Mouse (Mus musculus): ENCODE data around the gene Wdsub1. TPM values are rescaled to one million over a fixed set of nuclear protein-coding genes. Genes with fewer than 3 reads are reported as not detected.

Gene Wdsub1
- total and polyA plus RNA-seq, 3 experiments = 8.2 to 13.5 (median 12.9) TPM

- no peaks in the 10 kb centered on the region for H3K79me2 ChIP-seq (replicated peaks; ENCODE audit: control insufficient read depth, extremely low read depth, insufficient read depth, poor library complexity, severe bottlenecking)
- in situ Hi-C loops (cut with MboI; ENCODE audit: low pct_ligation_motif_present, low pct_unique_long_range_greater_than_20kb, low sequenced_read_pairs) (no loop called here), dilution Hi-C loops (cut with MboI; ENCODE audit: extremely low pct_ligation_motif_present, extremely low pct_unique_long_range_greater_than_20kb, low sequenced_read_pairs) (no loop called here)
- H3K4me3 ChIP-seq (replicated peaks in 1 of 3; ENCODE audit: low read depth in 2 of 3, low read length in 2 of 3, poor library complexity in 1 of 3) = no peak overlapping the region
- H3K36me3 ChIP-seq (replicated peaks in 1 of 2; ENCODE audit: control insufficient read depth in 1 of 2, insufficient read depth in 1 of 2, low read length in 1 of 2) = no peaks in the 10 kb centered on the region
- no peaks in the 10 kb centered on the region for H3K27me3 ChIP-seq (replicated peaks)
- no peak overlapping the region for H3K9ac ChIP-seq (ENCODE audit: insufficient read depth, low read depth)
- no peak overlapping the region for H3K27ac ChIP-seq (ENCODE audit: insufficient read depth, low read depth)
- H3K4me2 ChIP-seq (ENCODE audit: insufficient read depth, low read depth, poor library complexity, severe bottlenecking) = no peak overlapping the region
- TF ChIP-seq MAX (IDR thresholded peaks at IDR 0.05; ENCODE audit: low read length) = no peak
- no peak for TF ChIP-seq GABPA (IDR thresholded peaks at IDR 0.05; ENCODE audit: insufficient replicate concordance, low read depth, low read length)
- TF ChIP-seq ZNF384 (IDR thresholded peaks at IDR 0.05; ENCODE audit: low read depth, low read length) = no peak
- no peak for TF ChIP-seq RCOR1 (conservative IDR thresholded peaks at IDR 0.05; ENCODE audit: low read depth, low read length)
- no peak for TF ChIP-seq ZKSCAN1 (IDR thresholded peaks at IDR 0.05; ENCODE audit: borderline replicate concordance, low read depth, low read length)
- TF ChIP-seq TBP (conservative IDR thresholded peaks at IDR 0.05; ENCODE audit: low read depth, low read length) = no peak
- TF ChIP-seq UBTF (IDR thresholded peaks at IDR 0.05; ENCODE audit: low read depth, low read length) = no peak
- TF ChIP-seq NELFE (IDR thresholded peaks at IDR 0.05; ENCODE audit: low read depth, low read length) = no peak
- TF ChIP-seq E2F4 (IDR thresholded peaks at IDR 0.05; ENCODE audit: insufficient replicate concordance, low read depth, low read length) = no peak
- no peak for TF ChIP-seq CHD1 (IDR thresholded peaks at IDR 0.05; ENCODE audit: low read depth, low read length)
- no peak for TF ChIP-seq MXI1 (IDR thresholded peaks at IDR 0.05; ENCODE audit: low read depth, low read length)
- TF ChIP-seq JUN (IDR thresholded peaks at IDR 0.05; ENCODE audit: insufficient read depth, low read depth, low read length) = no peak
- TF ChIP-seq USF1 (IDR thresholded peaks at IDR 0.05; ENCODE audit: low read depth, low read length) = no peak
- TF ChIP-seq IRF4 (IDR thresholded peaks at IDR 0.05; ENCODE audit: low read depth, low read length) = no peak
- no peak for TF ChIP-seq SIN3A (IDR thresholded peaks at IDR 0.05; ENCODE audit: low read length)
- no peak for DNase-seq (ENCODE audit: extremely low read depth)
- H3K9me3 ChIP-seq (replicated peaks; ENCODE audit: low read length) = peaks cover 6% of the 10 kb centered on the region
- H3K4me1 ChIP-seq (ENCODE audit: control insufficient read depth in 1 of 2, insufficient read depth in 2 of 2) = peaks cover 0 to 13% of the 10 kb centered on the region in 2 experiments; a peak in 2 of 4 replicates
Measured at GRCm38 (mm10) chr2:59840191-59840590, 42.2 kb downstream of the Wdsub1 start.

DNA sequence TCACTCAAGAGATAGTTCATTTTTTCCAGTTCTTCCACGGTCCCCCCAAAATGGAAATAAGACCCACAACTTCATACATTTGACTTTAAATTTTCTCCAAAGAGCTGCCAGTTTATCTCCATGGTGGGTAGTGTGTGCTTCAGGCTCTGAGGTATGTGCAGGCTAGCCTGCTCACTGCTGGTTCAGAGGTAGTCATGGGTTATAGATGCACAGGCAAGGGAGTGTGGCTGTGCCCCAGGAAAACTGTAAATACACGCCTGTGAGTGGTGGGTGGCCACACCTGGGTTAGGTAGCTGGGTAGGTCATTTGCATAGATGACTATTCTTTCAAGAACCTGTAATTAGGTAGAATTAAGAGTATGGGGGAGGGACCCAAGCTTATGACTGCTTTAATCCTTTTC lies 42.6 kb downstream of the Wdsub1 start:
- H3K4me2 ChIP-seq (ENCODE audit: insufficient read depth, low read depth, poor library complexity, severe bottlenecking) = no peak overlapping the region
- H3K4me1 ChIP-seq (ENCODE audit: control insufficient read depth in 1 of 2, insufficient read depth in 2 of 2) = peaks cover 0 to 13% of the 10 kb centered on the region in 2 experiments; a peak in 2 of 4 replicates
- DNase-seq (ENCODE audit: extremely low read depth) = no peak
- no peak overlapping the region for H3K9ac ChIP-seq (ENCODE audit: insufficient read depth, low read depth)
- dilution Hi-C loops (cut with MboI; ENCODE audit: extremely low pct_ligation_motif_present, extremely low pct_unique_long_range_greater_than_20kb, low sequenced_read_pairs) (no loop called here), in situ Hi-C loops (cut with MboI; ENCODE audit: low pct_ligation_motif_present, low pct_unique_long_range_greater_than_20kb, low sequenced_read_pairs) (no loop called here)
- H3K9me3 ChIP-seq (replicated peaks; ENCODE audit: low read length) = peaks cover 6% of the 10 kb centered on the region
- no peak for TF ChIP-seq ZMIZ1 (IDR thresholded peaks at IDR 0.05; ENCODE audit: low read depth, low read length)
- TF ChIP-seq CTCF (conservative IDR thresholded peaks at IDR 0.05 in 1 of 2, IDR thresholded peaks at IDR 0.05 in 1 of 2; ENCODE audit: low read depth in 2 of 2, low read length in 2 of 2) = no peak
- TF ChIP-seq KAT2A (IDR thresholded peaks at IDR 0.05; ENCODE audit: insufficient replicate concordance, low read length) = no peak
- no peak for TF ChIP-seq JUND (conservative IDR thresholded peaks at IDR 0.05; ENCODE audit: low read depth, low read length)
- no peak for TF ChIP-seq SMC3 (IDR thresholded peaks at IDR 0.05; ENCODE audit: low read depth, low read length)
- TF ChIP-seq TCF12 (IDR thresholded peaks at IDR 0.05; ENCODE audit: low read depth, low read length) = no peak
- no peak for TF ChIP-seq IRF4 (IDR thresholded peaks at IDR 0.05; ENCODE audit: low read depth, low read length)
- TF ChIP-seq ELF1 (IDR thresholded peaks at IDR 0.05; ENCODE audit: low read depth, low read length) = no peak
- TF ChIP-seq POLR2A (IDR thresholded peaks at IDR 0.05; ENCODE audit: low read depth, low read length) = no peak
- TF ChIP-seq CHD2 (IDR thresholded peaks at IDR 0.05; ENCODE audit: low read length) = no peak
- no peak for TF ChIP-seq NELFE (IDR thresholded peaks at IDR 0.05; ENCODE audit: low read depth, low read length)
- no peak for TF ChIP-seq EP300 (IDR thresholded peaks at IDR 0.05; ENCODE audit: low read length)
- TF ChIP-seq JUN (IDR thresholded peaks at IDR 0.05; ENCODE audit: insufficient read depth, low read depth, low read length) = no peak
- TF ChIP-seq MYC (IDR thresholded peaks at IDR 0.05; ENCODE audit: low read depth, low read length) = no peak
- no peak for TF ChIP-seq BHLHE40 (IDR thresholded peaks at IDR 0.05; ENCODE audit: low read depth, low read length)
- no peak for TF ChIP-seq PAX5 (IDR thresholded peaks at IDR 0.05; ENCODE audit: low read length)
- H3K27ac ChIP-seq (ENCODE audit: insufficient read depth, low read depth) = no peak overlapping the region
- H3K79me2 ChIP-seq (replicated peaks; ENCODE audit: control insufficient read depth, extremely low read depth, insufficient read depth, poor library complexity, severe bottlenecking) = no peaks in the 10 kb centered on the region
- H3K4me3 ChIP-seq (replicated peaks in 1 of 3; ENCODE audit: low read depth in 2 of 3, low read length in 2 of 3, poor library complexity in 1 of 3) = no peak overlapping the region
- no peaks in the 10 kb centered on the region for H3K36me3 ChIP-seq (replicated peaks in 1 of 2; ENCODE audit: control insufficient read depth in 1 of 2, insufficient read depth in 1 of 2, low read length in 1 of 2)
- no peaks in the 10 kb centered on the region for H3K27me3 ChIP-seq (replicated peaks)

Measured in CH12.LX (cell line).